Mouse (Mus musculus) stomach, embryonic 15.5 days (tissue): ENCODE results near the gene Inafm1. TPM values are rescaled to one million over a fixed set of nuclear protein-coding genes. Genes with fewer than 3 reads are reported as not detected.
A peak's percentile ranks its signal among the peaks of the same experiment; 100 is the strongest.

Source experiments
- ATAC-seq: fragments of 200-750 bp; cut with Nextera tagmentation; 2 replicates; pipeline ENCODE4 v1.8.0; 2017; ENCODE audit warnings: low read depth, moderate number of reproducible peaks, moderate TSS enrichment; ENCODE audit not compliant: insufficient read depth, low FRiP score
- H3K27ac ChIP-seq: fragments of 300-500 bp; sonication (generic); 2 replicates; pipeline ENCODE4 v1.5.1; 2015; ENCODE audit warnings: mild to moderate bottlenecking, inconsistent platforms
- H3K27me3 ChIP-seq: fragments of 300-500 bp; sonication (generic); replicated peaks from 2 replicates; pipeline ENCODE4 v1.6.1; 2015; ENCODE audit warnings: inconsistent platforms
- H3K36me3 ChIP-seq: fragments of 300-500 bp; sonication (generic); 2 replicates; pipeline ENCODE4 v1.6.1; 2015; ENCODE audit warnings: inconsistent platforms
- H3K4me1 ChIP-seq: fragments of 300-500 bp; sonication (generic); 2 replicates; pipeline ENCODE4 v1.6.1; 2015; ENCODE audit warnings: inconsistent platforms
- H3K4me2 ChIP-seq: fragments of 300-500 bp; sonication (generic); 2 replicates; pipeline ENCODE4 v1.6.1; 2015; ENCODE audit warnings: mild to moderate bottlenecking, inconsistent platforms
- H3K4me3 ChIP-seq: fragments of 300-500 bp; sonication (generic); replicated peaks from 2 replicates; pipeline ENCODE4 v1.5.1; 2015; ENCODE audit warnings: inconsistent platforms
- H3K9ac ChIP-seq: fragments of 300-500 bp; sonication (generic); 2 replicates; pipeline ENCODE4 v1.6.1; 2015; ENCODE audit warnings: inconsistent platforms
- H3K9me3 ChIP-seq: fragments of 300-500 bp; sonication (generic); 2 replicates; pipeline ENCODE4 v1.6.1; 2016; ENCODE audit warnings: inconsistent platforms
- WGBS: fragments of 180-500 bp; shearing (Covaris S2); methylation state at CpG from one replicate; pipeline ENCODE4 v1.1.7; 2015; 5-methylcytosine and 5-hydroxymethylcytosine counted together
- polyA plus RNA-seq: library from polyadenylated mRNA; unstranded; fragments of >200 nt; fragmentation: Nextera tagmentation; extraction: Ambion mirVana; gene quantifications from 2 replicates; pipeline ENCODE4 v1.2.1, GENCODE M21; 2015

Inafm1 gene
- 20.5 and 21.1 TPM in 2 replicates for polyA plus RNA-seq

- Histone ChIP-seq H3K36me3 (peaks cover 19% of the 10 kb centered on the region; the same call in 1 of the 2 replicates), H3K27ac (peak within 1 kb of the TSS; percentile 98), H3K4me3 (peak within 1 kb of the TSS; percentile 76), H3K4me1 (peaks cover 23% of the 10 kb centered on the region), H3K27me3 (no peaks in the 10 kb centered on the region), H3K9ac (peak within 1 kb of the TSS; percentile 63), H3K9me3 (no peaks in the 10 kb centered on the region), H3K4me2 (peak within 1 kb of the TSS; percentile 94)
- ATAC-seq, result peak; percentile 83
- WGBS, result 1% methylated on average over 48 of the region's 49 CpGs
These were observed at the start of gene Inafm1 for GRCm38 (mm10) chr7:16273081-16273765. Gene Inafm1 (minus strand): TSS chr7:16273617.

DNA sequence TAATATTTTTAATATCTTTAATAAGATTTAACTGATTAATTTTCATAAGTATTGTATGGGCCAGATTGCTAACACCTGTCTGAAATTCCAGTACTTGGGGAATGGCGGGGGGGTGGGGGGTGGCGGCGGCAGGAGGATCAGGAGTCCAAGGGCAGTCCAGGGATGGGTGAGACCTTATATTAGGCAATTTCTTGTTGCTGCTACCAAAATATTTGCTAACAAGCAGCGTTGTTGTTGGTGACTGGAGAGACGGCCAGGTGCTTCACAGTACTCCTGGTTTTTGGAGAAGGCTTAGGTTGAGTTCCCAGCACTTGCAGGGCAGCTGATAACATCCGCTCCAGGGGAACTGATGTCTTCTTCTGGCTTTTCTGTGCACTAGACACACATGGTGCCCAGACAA is 47.1 kb upstream of the Inafm1 start:
- Histone ChIP-seq H3K4me2 (no peak overlapping the region), H3K9me3 (no peaks in the 10 kb centered on the region), H3K4me1 (no peaks in the 10 kb centered on the region), H3K27me3 (no peaks in the 10 kb centered on the region), H3K4me3 (no peak overlapping the region), H3K27ac (no peak overlapping the region), H3K9ac (no peak overlapping the region), H3K36me3 (no peaks in the 10 kb centered on the region)
- 86% methylated on average over 6 of the region's 6 CpGs for WGBS
- ATAC-seq, result no peak

- no peak overlapping the region for H3K4me2 ChIP-seq
- H3K27ac ChIP-seq, result no peak overlapping the region
- no peak overlapping the region for H3K9ac ChIP-seq
- no peaks in the 10 kb centered on the region for H3K9me3 ChIP-seq
- H3K4me1 ChIP-seq, result 0 out of 2 replicates have a peak, but pooled peaks cover 3% of the 10 kb centered on the region
- no peak for ATAC-seq
- no peaks in the 10 kb centered on the region for H3K36me3 ChIP-seq
- WGBS, result 91% methylated on average over 4 of the region's 4 CpGs
- no peak overlapping the region for H3K4me3 ChIP-seq
- no peaks in the 10 kb centered on the region for H3K27me3 ChIP-seq
These were observed 45.8 kb upstream of the Inafm1 start for GRCm38 (mm10) chr7:16319216-16319615.

GRCm38 (mm10) chr7:16317094-16317493 is 43.7 kb upstream of the Inafm1 start:
- Histone ChIP-seq H3K4me2 (no peak overlapping the region), H3K9ac (no peak overlapping the region), H3K9me3 (no peaks in the 10 kb centered on the region), H3K36me3 (no peaks in the 10 kb centered on the region), H3K4me1 (peaks cover 21% of the 10 kb centered on the region), H3K4me3 (no peak overlapping the region), H3K27ac (no peak overlapping the region), H3K27me3 (no peaks in the 10 kb centered on the region)
- 79% methylated on average over 14 of the region's 14 CpGs for WGBS
- ATAC-seq, result no peak

- WGBS, result 49% methylated on average over 4 of the region's 4 CpGs
- Histone ChIP-seq H3K27me3 (no peaks in the 10 kb centered on the region), H3K27ac (no peak overlapping the region), H3K4me3 (no peak overlapping the region), H3K9ac (no peak overlapping the region), H3K4me2 (no peak overlapping the region), H3K36me3 (no peaks in the 10 kb centered on the region), H3K9me3 (no peaks in the 10 kb centered on the region), H3K4me1 (peaks cover 38% of the 10 kb centered on the region)
- ATAC-seq, result no peak
These were observed 41.9 kb upstream of the Inafm1 start for GRCm38 (mm10) chr7:16315222-16315759.

- Histone ChIP-seq H3K4me3 (peak overlapping the region; percentile 74), H3K4me1 (peaks cover 47% of the 10 kb centered on the region), H3K9ac (0 out of 2 replicates have a peak overlapping the region, but pooled peaks have one; percentile 16), H3K4me2 (peak overlapping the region; percentile 99), H3K9me3 (no peaks in the 10 kb centered on the region), H3K27ac (peak overlapping the region; percentile 97), H3K27me3 (no peaks in the 10 kb centered on the region), H3K36me3 (no peaks in the 10 kb centered on the region)
- no peak for ATAC-seq
- WGBS, result 14% methylated on average over 13 of the region's 13 CpGs
These were observed 40.9 kb upstream of the Inafm1 start for GRCm38 (mm10) chr7:16314221-16314775.

GRCm38 (mm10) chr7:16313481-16314220 is 40.2 kb upstream of the Inafm1 start:
- H3K4me1 ChIP-seq, result peaks cover 54% of the 10 kb centered on the region
- ATAC-seq, result peak; percentile 72
- 1% methylated on average over 65 of the region's 66 CpGs for WGBS

GRCm38 (mm10) chr7:16312672-16313311 is 39.4 kb upstream of the Inafm1 start:
- peak overlapping the region; percentile 99 for H3K4me2 ChIP-seq
- H3K4me3 ChIP-seq, result peak overlapping the region; percentile 74
- H3K27me3 ChIP-seq, result no peaks in the 10 kb centered on the region
- H3K4me1 ChIP-seq, result peaks cover 58% of the 10 kb centered on the region
- H3K9ac ChIP-seq, result peak overlapping the region; percentile 86
- no peaks in the 10 kb centered on the region for H3K36me3 ChIP-seq
- H3K9me3 ChIP-seq, result no peaks in the 10 kb centered on the region
- ATAC-seq, result peak; percentile 12; the same call in 1 of the 2 replicates
- under 1% methylated on average over 11 of the region's 12 CpGs for WGBS
- H3K27ac ChIP-seq, result peak overlapping the region; percentile 97

More at GRCm38 (mm10) chr7:16313481-16314220, 40.2 kb upstream of the Inafm1 start:
- H3K4me2 ChIP-seq, result peak overlapping the region; percentile 99
- no peaks in the 10 kb centered on the region for H3K9me3 ChIP-seq
- peak overlapping the region; percentile 82 for H3K9ac ChIP-seq
- H3K36me3 ChIP-seq, result no peaks in the 10 kb centered on the region
- H3K27ac ChIP-seq, result peak overlapping the region; percentile 97
- H3K27me3 ChIP-seq, result no peaks in the 10 kb centered on the region
- H3K4me3 ChIP-seq, result peak overlapping the region; percentile 74

DNA sequence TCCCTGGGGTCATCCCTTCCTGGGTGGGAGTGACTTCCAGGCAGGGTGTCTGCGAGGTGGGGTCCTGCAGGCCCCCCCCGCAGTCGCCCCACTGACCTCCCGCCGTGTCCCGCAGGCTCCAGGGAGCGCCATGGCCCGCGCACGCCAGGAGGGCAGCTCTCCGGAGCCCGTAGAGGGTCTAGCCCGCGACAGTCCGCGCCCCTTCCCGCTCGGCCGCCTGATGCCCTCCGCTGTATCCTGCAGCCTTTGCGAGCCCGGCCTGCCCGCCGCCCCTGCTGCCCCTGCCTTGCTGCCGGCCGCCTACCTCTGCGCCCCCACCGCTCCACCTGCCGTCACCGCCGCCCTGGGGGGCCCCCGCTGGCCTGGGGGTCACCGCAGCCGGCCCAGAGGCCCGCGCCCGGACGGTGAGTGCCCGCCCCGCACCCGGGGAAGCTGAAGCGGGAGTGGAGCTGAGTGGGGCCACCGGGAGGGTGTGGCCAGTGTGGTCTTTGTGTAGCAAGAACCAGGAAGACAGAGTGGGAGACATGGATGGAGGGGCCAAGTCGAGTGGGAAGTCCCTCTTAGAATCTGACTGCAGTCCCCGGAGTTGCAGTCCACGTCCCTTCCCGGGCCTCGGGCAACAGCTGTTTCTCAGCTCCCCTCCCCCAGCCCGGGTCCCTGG is 38.7 kb upstream of the Inafm1 start:
- H3K9ac ChIP-seq, result peak overlapping the region; percentile 86
- H3K4me1 ChIP-seq, result peaks cover 58% of the 10 kb centered on the region
- no peaks in the 10 kb centered on the region for H3K36me3 ChIP-seq
- no peaks in the 10 kb centered on the region for H3K9me3 ChIP-seq
- H3K27ac ChIP-seq, result peak overlapping the region; percentile 97
- peak overlapping the region; percentile 74 for H3K4me3 ChIP-seq
- under 1% methylated on average over 49 of the region's 49 CpGs for WGBS
- peak overlapping the region; percentile 99 for H3K4me2 ChIP-seq
- no peak for ATAC-seq
- no peaks in the 10 kb centered on the region for H3K27me3 ChIP-seq

DNA sequence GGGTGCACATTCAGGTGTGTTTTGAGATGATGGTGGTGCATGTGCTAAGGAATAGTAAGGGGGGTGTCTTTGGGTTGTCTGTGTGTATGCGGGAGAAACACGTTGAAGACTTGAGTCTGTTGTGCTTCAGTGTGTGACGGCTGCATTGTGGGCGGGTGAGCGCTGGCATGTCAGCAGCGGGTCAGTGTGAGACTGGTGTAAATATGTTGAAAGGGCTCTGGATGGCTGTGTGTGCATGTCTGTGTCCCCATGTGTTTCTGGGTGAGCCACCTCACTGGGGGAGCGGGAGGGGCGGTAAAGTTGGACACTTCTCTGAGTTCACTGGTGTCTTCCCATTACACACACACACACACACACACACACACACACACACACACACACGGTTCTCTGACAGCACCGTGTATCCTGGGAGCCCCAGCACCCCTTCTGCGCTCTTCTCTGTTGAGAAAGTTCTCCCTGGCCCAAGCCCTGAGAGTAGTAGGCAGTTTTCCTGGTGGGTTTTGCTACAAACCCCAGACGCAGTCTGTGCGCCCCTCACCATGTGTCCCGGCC is 38.1 kb upstream of the Inafm1 start:
- Histone ChIP-seq H3K27me3 (no peaks in the 10 kb centered on the region), H3K9me3 (no peaks in the 10 kb centered on the region), H3K4me3 (peak overlapping the region; percentile 74), H3K4me2 (peak overlapping the region; percentile 99), H3K36me3 (no peaks in the 10 kb centered on the region), H3K27ac (peak overlapping the region; percentile 97), H3K9ac (peak overlapping the region; percentile 86), H3K4me1 (peaks cover 58% of the 10 kb centered on the region)
- 2% methylated on average over 14 of the region's 14 CpGs for WGBS
- no peak for ATAC-seq
